Mouse (Mus musculus) ovary, adult 10 weeks (tissue): ENCODE data around the gene Plekha5. TPM values are rescaled to one million over a fixed set of nuclear protein-coding genes. Genes with fewer than 3 reads are reported as not detected.

ENCODE experiments used
- polyA plus RNA-seq: library from polyadenylated mRNA; stranded (reverse); fragments of 350-450 nt; fragmentation: Illumina TruSeq; extraction: RNeasy Lipid Tissue Mini Kit (QIAGEN cat#74804); gene quantifications from one replicate; pipeline ENCODE4 v1.2.3, GENCODE M21; 2014

The Plekha5 gene
- 40.2 TPM for polyA plus RNA-seq

GRCm38 (mm10) chr6:140423846-140424200, at the start of gene Plekha5:
TSS of gene Plekha5 (plus strand) at chr6:140424054.

GRCm38 (mm10) chr6:140622391-140623225, 198.8 kb downstream of the Plekha5 start, which contains the start of gene Aebp2:
TSS of gene Aebp2 (plus strand) at chr6:140622663.

Other genes starting within 250 kb of the Plekha5 start
- gene Aebp2, start 198.6 kb downstream of the Plekha5 start, polyA plus RNA-seq: 162 TPM